Mouse (Mus musculus) neural tube, embryonic 11.5 days (tissue): Measurements from ENCODE around the gene Hoxd11. TPM values are rescaled to one million over a fixed set of nuclear protein-coding genes. Genes with fewer than 3 reads are reported as not detected.

Experiments
- ATAC-seq: fragments of 200-750 bp; cut with Nextera tagmentation; 2 replicates; pipeline ENCODE4 v1.8.0; 2017; ENCODE audit warnings: moderate number of reproducible peaks, mild to moderate bottlenecking, moderate TSS enrichment, moderate library complexity; ENCODE audit not compliant: insufficient read depth, low FRiP score, low TSS enrichment
- DNase-seq: peaks from one replicate; pipeline ENCODE4 v3.0.0-alpha.2; 2015; ENCODE audit warnings: low spot score
- H3K27ac ChIP-seq: fragments of 300-500 bp; sonication (generic); 2 replicates; pipeline ENCODE4 v1.5.1; 2014; ENCODE audit warnings: low read depth, mild to moderate bottlenecking, low read length
- H3K27me3 ChIP-seq: fragments of 300-500 bp; sonication (generic); 2 replicates; pipeline ENCODE4 v1.6.1; 2014; ENCODE audit warnings: mild to moderate bottlenecking, low read length, mixed read lengths; ENCODE audit not compliant: control insufficient read depth, insufficient read depth
- H3K36me3 ChIP-seq: fragments of 300-500 bp; sonication (generic); 2 replicates; pipeline ENCODE4 v1.6.1; 2014; ENCODE audit warnings: mild to moderate bottlenecking, low read length, moderate library complexity, mixed read lengths; ENCODE audit not compliant: control insufficient read depth, insufficient read depth
- H3K4me1 ChIP-seq: fragments of 300-500 bp; sonication (generic); 2 replicates; pipeline ENCODE4 v1.6.1; 2014; ENCODE audit warnings: low read length, mixed read lengths; ENCODE audit not compliant: control insufficient read depth, insufficient read depth
- H3K4me2 ChIP-seq: fragments of 300-500 bp; sonication (generic); 2 replicates; pipeline ENCODE4 v1.6.1; 2014; ENCODE audit warnings: low read depth, mild to moderate bottlenecking, moderate library complexity
- H3K4me3 ChIP-seq: fragments of 300-500 bp; sonication (generic); 2 replicates; pipeline ENCODE4 v1.5.1; 2014; ENCODE audit warnings: low read depth, low read length
- H3K9ac ChIP-seq: fragments of 300-500 bp; sonication (generic); 2 replicates; pipeline ENCODE4 v1.6.1; 2014; ENCODE audit warnings: mild to moderate bottlenecking, low read length
- H3K9me3 ChIP-seq: fragments of 300-500 bp; sonication (generic); 2 replicates; pipeline ENCODE4 v1.6.1; 2016; ENCODE audit warnings: low read length; ENCODE audit not compliant: control insufficient read depth
- WGBS: fragments of 180-500 bp; shearing (Covaris S2); extraction: QIAGEN DNeasy Blood & Tissue Kit; methylation state at CpG from one replicate; pipeline ENCODE4 v1.1.7; 2014; 5-methylcytosine and 5-hydroxymethylcytosine counted together
- polyA plus RNA-seq: library from polyadenylated mRNA; unstranded; fragments of >200 nt; fragmentation: Nextera tagmentation; extraction: Ambion mirVana; gene quantifications from 2 replicates; pipeline ENCODE4 v1.2.1, GENCODE M21; 2014

Hoxd11 gene
- polyA plus RNA-seq, 1 experiment from 2014 or later = 8.5 TPM

DNA sequence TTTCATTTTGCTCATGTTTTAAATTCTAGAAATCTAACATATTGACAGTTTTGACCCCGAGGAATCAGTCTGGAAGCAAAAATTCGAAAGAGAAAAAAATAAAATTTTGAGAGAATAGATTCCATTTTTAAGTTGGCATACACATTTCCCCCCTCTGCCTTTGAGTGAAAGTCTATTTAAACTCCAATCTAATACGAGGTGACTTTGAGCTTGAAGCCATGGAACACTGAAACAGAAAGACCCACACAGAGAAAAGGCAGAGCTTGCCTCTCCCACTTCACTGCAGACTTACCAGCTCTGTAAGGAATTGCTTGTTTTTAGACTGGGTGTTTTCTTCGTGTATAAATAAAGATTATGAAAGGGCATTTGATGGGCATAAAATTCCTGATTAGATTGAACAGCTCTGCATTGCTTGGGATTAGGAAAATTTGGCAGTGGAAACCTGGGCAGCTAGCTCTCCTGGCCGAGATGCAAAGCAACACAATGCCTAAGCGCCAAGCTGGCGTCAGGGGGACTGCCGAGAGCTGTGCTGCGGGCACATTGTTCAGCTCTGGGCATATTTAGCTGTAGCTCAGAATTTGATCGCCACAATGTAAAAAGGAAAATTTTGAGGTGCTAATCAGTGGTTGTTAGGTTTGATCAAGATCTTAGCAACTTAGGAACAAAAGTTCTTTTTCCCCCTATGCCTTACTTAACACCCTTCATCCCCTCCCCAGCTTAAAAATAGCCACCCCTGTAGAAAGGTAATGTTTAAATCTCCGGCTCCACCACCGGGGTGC lies 9.6 kb downstream of the Hoxd11 start:
- H3K4me1 ChIP-seq = 0 out of 2 replicates have a peak, but pooled peaks cover 3% of the 10 kb centered on the region
- H3K27ac ChIP-seq = peak overlapping the region; percentile 85
- WGBS = 4% methylated on average over 12 of the region's 12 CpGs
- peak overlapping the region; percentile 65 for H3K9ac ChIP-seq
- DNase-seq (peak; percentile 41), ATAC-seq (no peak)
- H3K36me3 ChIP-seq = no peaks in the 10 kb centered on the region
- H3K4me2 ChIP-seq = peak overlapping the region; percentile 38
- H3K9me3 ChIP-seq = no peaks in the 10 kb centered on the region
- H3K4me3 ChIP-seq = peak overlapping the region; percentile 22
- H3K27me3 ChIP-seq = peaks cover 92% of the 10 kb centered on the region

DNA sequence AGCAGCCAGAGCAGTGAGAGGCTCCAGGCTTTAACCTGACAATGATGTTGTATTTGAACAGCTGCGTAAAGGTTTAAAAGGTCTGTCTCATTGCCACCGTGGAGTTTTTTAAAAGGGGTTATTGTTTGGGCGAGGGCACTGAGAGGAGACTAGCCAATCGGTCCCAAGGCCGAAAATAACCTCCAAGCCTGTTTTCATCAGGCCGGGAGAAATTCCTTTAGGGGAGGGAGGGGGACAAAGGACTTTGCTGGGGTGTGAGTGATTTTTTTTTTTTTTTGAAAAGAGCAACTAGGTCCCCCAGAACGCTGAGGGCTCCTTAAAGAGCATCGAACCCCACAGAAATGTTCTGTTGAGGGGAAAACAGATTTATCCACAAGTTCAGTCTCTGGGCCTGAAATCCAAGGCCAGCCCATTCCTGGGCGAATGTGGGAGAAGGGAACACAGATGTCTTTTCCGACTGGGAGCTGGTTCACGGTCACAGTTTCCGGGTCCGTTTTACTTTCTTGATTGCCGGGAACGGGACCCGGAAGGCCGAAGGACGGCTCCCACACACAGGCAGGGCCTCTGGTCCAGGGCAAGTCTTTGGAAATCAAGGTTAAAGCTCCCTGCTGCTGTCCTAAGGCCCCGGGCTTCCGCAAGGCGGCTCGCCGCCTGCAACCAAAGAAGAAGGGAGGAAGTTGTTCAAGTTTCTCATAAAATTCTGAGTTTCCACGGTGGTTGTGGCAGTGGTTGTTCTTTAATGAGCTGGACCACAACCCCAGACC lies 10.4 kb downstream of the Hoxd11 start:
- Histone ChIP-seq H3K27ac (peak overlapping the region; percentile 85), H3K4me1 (0 out of 2 replicates have a peak, but pooled peaks cover 3% of the 10 kb centered on the region), H3K9ac (peak overlapping the region; percentile 65), H3K9me3 (no peaks in the 10 kb centered on the region), H3K27me3 (peaks cover 91% of the 10 kb centered on the region), H3K4me2 (peak overlapping the region; percentile 38), H3K4me3 (peak overlapping the region; percentile 22), H3K36me3 (no peaks in the 10 kb centered on the region)
- ATAC-seq (no peak), DNase-seq (peak; percentile 57)
- WGBS = under 1% methylated on average over 24 of the region's 24 CpGs

DNA sequence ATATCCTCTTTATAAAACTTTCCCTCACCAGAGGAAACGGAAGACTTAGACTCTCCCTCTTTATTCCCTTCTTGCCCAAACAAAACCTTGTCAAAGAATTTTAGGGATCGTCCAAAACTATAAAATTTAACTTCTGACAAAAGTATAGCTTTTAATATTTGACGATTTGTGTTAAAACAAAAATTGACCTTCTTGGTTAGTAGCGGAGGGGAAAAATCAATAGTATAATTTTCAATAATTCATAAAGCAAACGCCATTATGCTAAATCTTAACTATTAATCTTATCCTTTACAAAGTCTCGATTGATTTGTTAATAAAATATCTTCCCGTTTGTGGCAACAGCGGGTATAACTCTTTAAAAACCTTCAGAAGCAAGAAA lies 11.0 kb downstream of the Hoxd11 start:
- DNase-seq (no peak), ATAC-seq (no peak)
- Histone ChIP-seq H3K4me1 (0 out of 2 replicates have a peak, but pooled peaks cover 3% of the 10 kb centered on the region), H3K4me3 (peak overlapping the region; percentile 46), H3K27ac (peak overlapping the region; percentile 85; the same call in 1 of the 2 replicates), H3K27me3 (peaks cover 90% of the 10 kb centered on the region), H3K36me3 (no peaks in the 10 kb centered on the region), H3K4me2 (peak overlapping the region; percentile 65), H3K9me3 (no peaks in the 10 kb centered on the region), H3K9ac (peak overlapping the region; percentile 65)
- 8% methylated on average over 8 of the region's 8 CpGs for WGBS

DNA sequence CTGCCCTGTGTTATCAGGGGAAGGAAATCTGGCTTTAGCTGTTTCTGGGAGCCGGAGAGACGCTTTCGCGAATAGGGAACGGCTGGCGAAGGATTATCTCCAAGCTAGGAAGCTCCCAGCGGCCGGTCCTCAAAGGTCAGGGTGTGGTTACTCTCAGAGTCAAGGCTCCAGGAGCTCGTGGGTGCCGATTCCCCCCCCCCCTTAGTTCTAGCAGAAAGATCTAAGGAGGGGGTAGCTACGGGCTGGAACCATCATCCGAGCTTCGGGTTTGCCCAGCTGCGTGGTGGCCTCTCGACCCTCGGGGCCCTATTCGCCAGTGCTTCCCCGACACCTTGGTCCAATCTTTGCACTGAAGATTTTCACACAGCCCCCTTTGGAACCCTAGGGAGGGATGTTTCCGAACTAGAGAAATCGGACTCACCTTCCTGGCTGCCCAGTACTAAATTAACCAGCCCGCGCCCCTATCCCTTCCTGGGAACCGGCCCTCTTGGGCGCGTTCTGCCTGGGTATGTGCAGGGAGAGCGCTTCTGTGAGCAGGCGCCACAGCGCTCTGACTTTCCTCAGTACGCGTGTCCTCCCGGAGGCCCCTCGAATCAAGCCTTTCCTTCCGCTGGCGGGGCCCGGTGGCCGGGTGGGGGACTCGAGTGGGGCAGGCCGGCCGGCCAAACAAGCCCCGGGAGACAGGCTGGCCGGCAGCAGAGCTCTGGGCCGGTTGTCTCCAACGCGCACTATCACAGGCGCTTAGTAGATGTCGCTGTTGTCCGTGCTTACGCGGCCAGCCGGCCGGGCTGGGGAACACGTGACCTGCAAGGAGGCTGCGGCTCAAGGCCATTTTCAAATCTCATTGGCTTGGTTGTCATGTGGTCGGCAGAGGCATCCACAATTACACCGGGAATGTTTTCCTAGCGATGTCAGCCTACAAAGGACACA lies 11.9 kb downstream of the Hoxd11 start, which contains the start of gene Hoxd10:
Hoxd10 (plus strand) TSS at position 903 of the 930 bp plus-strand sequence.
- peak within 1 kb of the TSS; percentile 69 for H3K9ac ChIP-seq
- H3K9me3 ChIP-seq = no peaks in the 10 kb centered on the region
- ATAC-seq (peak; percentile 90), DNase-seq (peak; percentile 87)
- WGBS = under 1% methylated on average over 56 of the region's 56 CpGs
- H3K36me3 ChIP-seq = no peaks in the 10 kb centered on the region
- H3K4me3 ChIP-seq = peak within 1 kb of the TSS; percentile 46
- 0 out of 2 replicates have a peak, but pooled peaks cover 3% of the 10 kb centered on the region for H3K4me1 ChIP-seq
- peaks cover 90% of the 10 kb centered on the region for H3K27me3 ChIP-seq
- H3K27ac ChIP-seq = peak within 1 kb of the TSS; percentile 72
- peak within 1 kb of the TSS; percentile 65 for H3K4me2 ChIP-seq

DNA sequence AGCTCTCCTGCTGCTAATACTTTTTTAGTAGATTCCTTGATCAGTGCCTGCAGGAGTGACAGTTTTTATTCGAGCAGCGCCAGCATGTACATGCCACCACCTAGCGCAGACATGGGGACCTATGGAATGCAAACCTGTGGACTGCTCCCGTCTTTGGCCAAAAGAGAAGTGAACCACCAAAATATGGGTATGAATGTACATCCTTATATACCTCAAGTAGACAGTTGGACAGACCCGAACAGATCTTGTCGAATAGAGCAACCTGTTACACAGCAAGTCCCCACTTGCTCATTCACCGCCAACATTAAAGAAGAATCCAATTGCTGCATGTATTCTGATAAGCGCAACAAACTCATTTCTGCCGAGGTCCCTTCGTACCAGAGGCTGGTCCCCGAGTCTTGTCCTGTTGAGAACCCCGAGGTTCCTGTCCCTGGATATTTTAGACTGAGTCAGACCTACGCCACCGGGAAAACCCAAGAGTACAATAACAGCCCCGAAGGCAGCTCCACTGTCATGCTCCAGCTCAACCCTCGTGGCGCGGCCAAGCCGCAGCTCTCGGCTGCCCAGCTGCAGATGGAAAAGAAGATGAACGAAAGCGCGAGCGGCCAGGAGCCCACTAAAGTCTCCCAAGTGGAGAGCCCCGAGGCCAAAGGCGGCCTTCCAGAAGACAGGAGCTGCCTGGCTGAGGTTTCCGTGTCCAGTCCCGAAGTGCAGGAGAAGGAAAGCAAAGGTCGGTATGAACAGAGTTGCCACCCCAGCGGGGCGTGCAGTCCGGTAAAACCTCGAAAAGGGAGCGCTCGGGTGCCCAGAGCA lies 12.8 kb downstream of the Hoxd11 start:
- ATAC-seq (peak; percentile 35), DNase-seq (no peak)
- Histone ChIP-seq H3K9ac (peak overlapping the region; percentile 62), H3K4me1 (0 out of 2 replicates have a peak, but pooled peaks cover 5% of the 10 kb centered on the region), H3K4me3 (peak overlapping the region; percentile 46), H3K27me3 (peaks cover 87% of the 10 kb centered on the region), H3K4me2 (peak overlapping the region; percentile 65), H3K27ac (peak overlapping the region; percentile 65), H3K36me3 (no peaks in the 10 kb centered on the region), H3K9me3 (no peaks in the 10 kb centered on the region)
- WGBS = 4% methylated on average over 35 of the region's 35 CpGs

DNA sequence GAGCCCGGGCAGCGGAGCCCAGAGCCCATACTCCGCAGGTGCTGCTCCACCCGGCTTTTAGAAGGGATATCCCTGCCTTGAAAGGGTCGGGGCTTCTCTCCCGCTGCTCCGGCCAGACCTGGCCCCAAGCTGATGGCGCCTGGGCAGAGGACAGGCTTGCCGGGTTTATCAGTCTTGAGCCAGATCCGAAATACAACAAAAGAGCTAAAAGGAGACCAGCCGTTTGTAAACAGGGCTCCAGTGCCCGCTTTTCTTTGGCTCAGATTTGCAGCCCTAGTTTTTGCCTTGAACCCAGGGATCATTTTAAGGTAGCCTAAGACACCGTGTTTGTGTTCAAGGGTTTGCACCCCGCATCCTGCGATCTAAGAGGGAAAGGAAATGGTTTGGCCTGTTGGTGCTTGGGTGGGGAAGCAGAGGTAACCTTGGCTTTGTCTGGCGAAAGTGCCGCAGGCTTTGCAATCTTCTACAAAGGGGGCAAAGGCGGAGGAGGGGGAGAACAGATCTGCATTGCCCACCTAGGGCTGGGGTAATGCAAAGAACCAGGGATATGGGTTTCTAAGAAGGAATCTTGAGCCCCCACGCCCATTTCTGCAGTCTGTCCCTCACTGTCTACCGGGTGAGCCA lies 13.6 kb downstream of the Hoxd11 start:
- under 1% methylated on average over 20 of the region's 20 CpGs for WGBS
- H3K9me3 ChIP-seq = no peaks in the 10 kb centered on the region
- H3K4me1 ChIP-seq = 0 out of 2 replicates have a peak, but pooled peaks cover 5% of the 10 kb centered on the region
- no peaks in the 10 kb centered on the region for H3K36me3 ChIP-seq
- peak overlapping the region; percentile 65 for H3K27ac ChIP-seq
- H3K4me3 ChIP-seq = peak overlapping the region; percentile 46
- no peak for ATAC-seq
- peaks cover 86% of the 10 kb centered on the region for H3K27me3 ChIP-seq
- peak overlapping the region; percentile 62 for H3K9ac ChIP-seq
- peak; percentile 49 for DNase-seq
- H3K4me2 ChIP-seq = peak overlapping the region; percentile 65

DNA sequence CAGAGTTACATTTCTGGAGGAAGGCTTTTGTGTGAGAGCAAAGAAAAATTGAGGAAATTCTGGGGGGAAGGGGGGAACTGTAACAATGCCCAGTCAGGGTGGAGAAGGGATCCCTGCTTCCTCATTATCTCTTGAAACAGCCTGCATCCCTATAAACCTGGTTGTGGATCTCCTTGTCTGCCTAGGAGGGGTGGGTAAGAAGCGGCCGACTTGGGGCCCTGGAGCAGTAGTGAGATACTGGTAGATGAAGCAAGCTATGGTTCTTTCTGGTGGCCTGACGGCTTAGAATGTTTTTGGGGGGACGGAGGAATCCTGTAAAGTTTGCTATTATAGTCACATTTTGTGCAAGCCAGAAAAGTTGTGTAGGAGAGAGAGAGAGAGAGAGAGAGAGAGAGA lies 14.1 kb downstream of the Hoxd11 start:
- H3K9me3 ChIP-seq = no peaks in the 10 kb centered on the region
- no peak overlapping the region for H3K27ac ChIP-seq
- ATAC-seq (no peak), DNase-seq (peak; percentile 23)
- 1% methylated on average over 4 of the region's 4 CpGs for WGBS
- peak overlapping the region; percentile 65 for H3K4me2 ChIP-seq
- no peaks in the 10 kb centered on the region for H3K36me3 ChIP-seq
- 0 out of 2 replicates have a peak, but pooled peaks cover 5% of the 10 kb centered on the region for H3K4me1 ChIP-seq
- H3K27me3 ChIP-seq = peaks cover 86% of the 10 kb centered on the region
- peak overlapping the region; percentile 46 for H3K4me3 ChIP-seq
- peak overlapping the region; percentile 62 for H3K9ac ChIP-seq
